Mouse (Mus musculus) spleen, postnatal 10 days (tissue): Measurements from ENCODE around the gene Rnf144b.

ENCODE experiments used
- DNase-seq, 2 experiments: peaks; one replicate each; pipeline ENCODE4 v3.0.0; 2021 to 2022; ENCODE audit warnings: low spot score in 2 of 2

The Rnf144b gene

DNA sequence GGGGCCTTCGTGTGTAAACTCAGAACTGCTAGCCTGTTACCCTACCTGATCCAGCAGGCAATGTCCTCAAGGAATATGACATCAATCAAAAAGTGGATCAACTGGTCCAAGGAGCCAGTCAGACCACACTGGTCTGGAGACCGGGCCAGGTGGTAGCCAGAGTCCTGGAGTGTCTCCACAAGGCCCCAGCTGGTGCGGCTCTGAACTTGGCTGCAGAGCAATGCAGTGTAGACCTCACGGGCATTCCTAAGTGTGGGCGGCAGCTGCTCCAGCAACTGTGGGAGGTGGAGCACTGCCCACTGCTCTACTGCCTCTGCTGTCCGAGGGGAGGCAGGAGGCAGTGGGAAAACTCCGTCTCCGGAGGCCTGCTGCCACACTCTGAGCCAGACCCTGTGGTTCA, 55.7 kb downstream of the Rnf144b start:
- DNase-seq, result no peak

- DNase-seq, result no peak
Observed at GRCm38 (mm10) chr13:47180776-47181175, 58.3 kb downstream of the Rnf144b start.

- no peak for DNase-seq
Observed at GRCm38 (mm10) chr13:47182366-47182765, 59.9 kb downstream of the Rnf144b start.

DNA sequence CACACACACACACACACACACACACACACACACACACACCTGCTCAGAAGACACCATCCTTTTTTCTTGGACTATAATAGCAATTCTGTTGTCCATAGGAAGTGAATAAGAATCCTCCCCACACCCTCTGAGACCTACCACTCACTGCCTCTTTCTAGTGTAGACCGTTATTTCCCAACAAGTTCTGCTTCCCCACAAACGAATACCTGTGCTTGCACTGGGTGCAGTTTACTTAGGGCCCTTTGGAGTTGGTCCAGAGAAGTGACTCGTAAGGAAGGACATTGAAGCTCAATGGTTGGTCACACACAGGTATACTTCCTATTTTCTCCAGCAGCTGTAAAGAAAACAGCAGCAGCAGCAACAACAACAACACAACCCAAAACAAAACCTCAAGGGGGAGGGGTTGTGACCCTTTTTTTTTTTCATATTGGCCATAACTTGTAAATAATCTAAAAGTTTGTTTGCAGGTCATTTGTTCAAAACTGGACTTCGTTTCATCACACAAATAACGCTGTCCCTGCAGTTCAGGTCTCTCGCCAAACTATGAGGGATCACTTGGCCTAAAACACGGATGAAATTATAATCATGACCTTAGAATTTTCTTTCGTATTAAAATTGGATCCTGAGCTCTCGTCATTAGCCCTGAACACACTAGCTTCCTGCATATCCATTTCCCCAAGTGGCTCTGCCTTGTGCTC, 60.7 kb downstream of the Rnf144b start:
- DNase-seq, result no peak

DNA sequence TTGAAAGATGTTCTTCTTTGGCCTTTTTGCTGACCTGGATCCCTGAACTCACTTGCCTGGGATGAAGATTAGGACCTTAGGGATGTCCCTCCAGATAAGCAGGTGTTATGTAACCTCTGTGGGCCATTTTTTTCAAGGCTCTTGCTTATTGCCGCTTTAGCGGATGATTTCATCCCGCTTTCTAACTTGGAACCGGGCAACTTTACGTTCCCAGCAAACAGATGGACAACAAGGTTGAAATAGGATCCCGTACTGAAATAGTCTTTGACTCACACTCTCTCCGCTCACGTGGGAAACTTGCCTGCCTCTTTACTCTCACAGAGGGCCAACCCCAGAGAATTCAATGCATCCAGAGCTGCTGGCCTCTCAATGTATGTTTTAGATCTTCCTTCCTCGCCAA, 61.3 kb downstream of the Rnf144b start:
- no peak for DNase-seq

- no peak for DNase-seq
Observed at GRCm38 (mm10) chr13:47187836-47188235, 65.4 kb downstream of the Rnf144b start.

- DNase-seq, result no peak
Observed at GRCm38 (mm10) chr13:47189971-47190370, 67.5 kb downstream of the Rnf144b start.

GRCm38 (mm10) chr13:47192200-47192599, 69.7 kb downstream of the Rnf144b start:
- no peak for DNase-seq

- DNase-seq, result no peak
Observed at GRCm38 (mm10) chr13:47192771-47193170, 70.3 kb downstream of the Rnf144b start.

- peak; percentile 16 to 40 for DNase-seq
Observed at GRCm38 (mm10) chr13:47193326-47194153, 71.1 kb downstream of the Rnf144b start.

DNA sequence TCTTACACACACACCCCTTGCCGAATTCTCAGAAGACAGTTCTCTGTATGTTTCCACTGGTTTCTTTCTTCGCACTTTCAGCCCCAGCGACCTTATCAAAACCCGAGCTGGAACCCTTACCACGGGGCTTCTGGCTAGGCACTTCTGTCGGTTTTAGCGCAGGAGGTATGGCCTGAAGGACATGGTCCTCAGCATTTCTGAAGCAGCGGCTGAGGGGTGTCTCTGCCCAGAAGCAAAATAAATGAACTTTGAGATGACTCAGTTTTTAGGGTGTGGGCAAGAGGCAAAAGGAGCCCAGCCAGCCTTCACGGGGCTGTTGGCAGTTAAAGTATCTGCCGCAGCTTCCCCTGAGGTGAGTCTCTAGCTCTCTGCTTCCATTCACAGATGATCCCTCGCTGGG, 72.2 kb downstream of the Rnf144b start:
- no peak for DNase-seq

- DNase-seq, result no peak
Observed at GRCm38 (mm10) chr13:47195491-47195890, 73.0 kb downstream of the Rnf144b start.

DNA sequence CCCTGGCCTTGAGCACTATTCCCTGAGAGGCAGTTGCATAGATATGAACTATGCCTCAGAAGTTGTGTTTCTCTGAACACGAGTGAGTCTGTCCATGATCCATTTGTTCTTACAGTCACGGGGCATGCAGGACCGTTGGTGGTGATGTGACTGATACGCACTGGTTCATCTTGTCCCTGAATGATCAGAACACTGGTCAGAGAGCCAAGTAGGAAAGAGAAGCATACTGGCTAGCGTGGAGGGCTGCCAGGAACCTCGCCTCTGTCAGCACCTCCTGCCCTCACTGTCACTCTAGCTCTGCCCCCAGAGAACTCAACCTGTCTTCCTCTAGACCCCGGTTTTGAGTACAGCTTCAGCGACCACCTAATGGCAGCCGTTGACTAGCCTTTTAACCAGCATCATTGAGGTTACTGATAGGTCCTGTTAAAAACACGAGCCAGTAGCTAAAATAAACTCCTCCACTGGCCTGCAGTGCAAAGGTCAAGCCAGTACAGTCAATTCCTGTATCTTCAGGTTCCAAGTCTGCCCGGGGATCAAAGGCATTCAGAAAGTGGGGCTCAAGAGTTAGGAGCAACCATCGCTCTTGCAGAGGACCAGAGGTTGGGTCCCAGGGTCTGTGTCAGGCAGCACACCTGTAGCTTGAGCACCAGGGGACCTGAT, 77.7 kb downstream of the Rnf144b start:
- DNase-seq, result no peak

- DNase-seq, result no peak
Observed at GRCm38 (mm10) chr13:47201962-47202624, 79.6 kb downstream of the Rnf144b start.

GRCm38 (mm10) chr13:47210496-47210895, 88.0 kb downstream of the Rnf144b start:
- DNase-seq, result no peak

GRCm38 (mm10) chr13:47210992-47211391, 88.5 kb downstream of the Rnf144b start:
- DNase-seq, result no peak

GRCm38 (mm10) chr13:47211581-47211980, 89.1 kb downstream of the Rnf144b start:
- no peak for DNase-seq

GRCm38 (mm10) chr13:47213817-47214216, 91.4 kb downstream of the Rnf144b start:
- no peak for DNase-seq

- DNase-seq, result no peak
Observed at GRCm38 (mm10) chr13:47214895-47215294, 92.4 kb downstream of the Rnf144b start.

DNA sequence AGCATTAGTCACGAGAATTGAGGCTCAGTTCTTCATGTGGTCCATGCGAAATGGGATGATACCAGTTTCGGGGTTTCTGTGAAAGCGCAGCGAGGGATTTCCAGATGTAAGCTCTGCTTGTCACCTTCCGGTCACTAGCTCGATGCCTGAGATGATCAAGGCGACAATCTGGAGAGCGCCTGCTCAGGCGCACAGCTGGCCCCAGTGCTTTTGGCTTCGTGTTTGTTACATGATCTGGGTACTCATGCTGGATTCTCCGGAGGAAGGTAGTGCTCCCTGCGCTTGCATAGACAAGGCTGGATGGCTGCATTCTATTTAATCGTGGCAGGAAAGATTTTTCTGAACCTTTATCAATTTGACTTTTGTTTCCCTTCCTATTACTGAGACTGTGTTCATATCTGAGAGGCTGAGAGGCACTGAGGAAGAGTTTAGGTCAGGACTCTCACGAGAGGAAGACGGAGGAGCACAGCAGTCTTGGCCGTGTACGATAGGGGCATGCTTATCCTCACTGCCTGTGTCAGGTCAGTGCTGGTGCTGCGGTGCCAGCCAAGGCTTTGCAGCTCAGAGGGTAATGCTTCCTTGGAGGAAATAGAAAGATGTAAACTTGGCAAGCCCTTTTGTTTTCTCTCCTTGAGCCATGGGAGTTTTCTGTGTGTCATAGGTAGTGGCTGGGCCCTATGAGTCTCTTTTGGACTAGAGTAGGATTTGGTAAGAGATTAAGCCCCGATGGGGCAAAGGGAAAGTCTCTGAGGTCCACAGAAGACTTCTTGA, 93.5 kb downstream of the Rnf144b start:
- DNase-seq, result no peak

GRCm38 (mm10) chr13:47217107-47217571, 94.7 kb downstream of the Rnf144b start:
- no peak for DNase-seq
